Mouse (Mus musculus) lung, postnatal 36 days (tissue): ENCODE results near the gene Sh3bgrl2.

Experiments
- DNase-seq: peaks from one replicate; pipeline ENCODE4 v3.0.0; 2022; ENCODE audit warnings: mixed read lengths

The Sh3bgrl2 gene

GRCm38 (mm10) chr9:83635997-83636396, 87.9 kb downstream of the Sh3bgrl2 start:
- DNase-seq: no peak

DNA sequence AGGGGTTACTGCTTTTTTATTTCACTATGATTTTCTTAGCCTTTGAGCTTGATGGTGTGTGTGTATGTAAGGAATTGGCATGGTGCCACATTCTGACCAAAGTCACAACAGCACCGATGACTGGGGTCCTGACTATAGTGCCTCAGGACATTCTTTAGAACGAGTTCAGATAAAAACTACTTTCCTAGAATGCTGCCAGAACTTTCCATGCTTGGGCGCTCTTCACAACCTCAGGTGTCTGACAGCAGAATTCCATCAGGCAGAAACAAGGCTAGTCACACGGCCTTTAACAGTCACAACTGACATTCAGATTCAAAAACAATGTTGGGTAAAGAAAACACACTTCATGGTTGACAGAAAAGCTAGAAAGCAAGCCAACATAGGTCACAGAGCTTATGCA, 95.0 kb downstream of the Sh3bgrl2 start:
- DNase-seq: no peak

DNA sequence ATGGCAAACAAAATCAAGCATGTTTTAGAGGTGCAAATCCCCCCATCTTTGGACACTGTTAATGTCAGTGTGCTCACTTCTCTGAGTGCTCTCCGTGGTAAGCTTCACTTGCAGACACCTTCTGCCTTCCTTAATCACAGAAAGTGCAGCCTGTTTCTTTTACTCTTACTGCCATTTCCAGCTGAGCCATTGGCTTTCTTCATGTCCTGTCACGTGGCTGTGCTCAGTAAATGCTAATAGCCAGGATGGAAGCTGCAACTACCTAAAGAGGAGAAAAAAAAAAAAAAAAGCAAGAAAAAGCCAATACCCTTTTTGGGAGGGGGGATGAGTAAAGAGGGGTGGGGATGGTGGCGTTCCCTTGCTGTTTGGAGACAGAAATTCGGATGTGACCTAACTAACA, 95.7 kb downstream of the Sh3bgrl2 start:
- DNase-seq: no peak

- no peak for DNase-seq
These were observed 98.1 kb downstream of the Sh3bgrl2 start for GRCm38 (mm10) chr9:83646215-83646614.

DNA sequence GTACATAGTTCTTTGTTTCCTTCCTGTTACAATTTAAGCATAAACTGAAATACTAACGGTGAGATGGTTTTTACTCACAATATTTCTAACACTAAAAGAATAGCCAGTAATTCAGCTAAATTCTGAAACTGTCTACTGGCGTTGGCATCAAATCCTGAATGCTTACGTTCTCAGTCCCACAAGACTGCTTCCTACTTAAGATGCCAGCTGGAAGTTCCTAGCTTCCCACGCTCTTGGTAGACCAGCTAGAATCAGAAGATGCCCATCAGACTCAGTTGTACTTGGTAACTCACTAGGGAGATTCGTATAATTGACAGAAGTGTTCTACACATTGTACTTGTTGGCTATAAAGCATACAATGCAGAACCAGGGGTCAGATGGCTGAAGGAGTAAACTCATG, 98.6 kb downstream of the Sh3bgrl2 start:
- DNase-seq: no peak

GRCm38 (mm10) chr9:83647919-83648705, 100.0 kb downstream of the Sh3bgrl2 start:
- no peak for DNase-seq

DNA sequence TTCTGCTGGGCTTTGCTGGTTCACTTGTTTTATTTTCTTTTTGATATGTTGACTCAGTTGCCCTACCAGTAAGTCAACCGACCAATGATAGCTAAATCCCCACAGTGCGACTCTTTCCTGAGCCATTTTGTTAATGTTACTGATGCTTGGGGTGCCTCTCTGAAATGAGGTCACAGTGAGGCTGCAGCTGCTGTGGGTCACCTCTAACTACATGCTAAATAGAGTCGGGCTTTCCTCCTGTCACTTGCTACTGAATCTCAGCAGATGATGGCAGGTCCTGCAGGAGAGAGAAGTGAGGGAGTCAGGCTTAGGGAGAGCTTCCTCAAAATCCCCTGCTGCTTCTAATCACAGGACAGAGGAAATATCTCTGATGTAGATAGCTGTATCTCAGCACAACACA, 100.6 kb downstream of the Sh3bgrl2 start:
- DNase-seq: no peak

GRCm38 (mm10) chr9:83652015-83652414, 103.9 kb downstream of the Sh3bgrl2 start:
- DNase-seq: no peak

DNA sequence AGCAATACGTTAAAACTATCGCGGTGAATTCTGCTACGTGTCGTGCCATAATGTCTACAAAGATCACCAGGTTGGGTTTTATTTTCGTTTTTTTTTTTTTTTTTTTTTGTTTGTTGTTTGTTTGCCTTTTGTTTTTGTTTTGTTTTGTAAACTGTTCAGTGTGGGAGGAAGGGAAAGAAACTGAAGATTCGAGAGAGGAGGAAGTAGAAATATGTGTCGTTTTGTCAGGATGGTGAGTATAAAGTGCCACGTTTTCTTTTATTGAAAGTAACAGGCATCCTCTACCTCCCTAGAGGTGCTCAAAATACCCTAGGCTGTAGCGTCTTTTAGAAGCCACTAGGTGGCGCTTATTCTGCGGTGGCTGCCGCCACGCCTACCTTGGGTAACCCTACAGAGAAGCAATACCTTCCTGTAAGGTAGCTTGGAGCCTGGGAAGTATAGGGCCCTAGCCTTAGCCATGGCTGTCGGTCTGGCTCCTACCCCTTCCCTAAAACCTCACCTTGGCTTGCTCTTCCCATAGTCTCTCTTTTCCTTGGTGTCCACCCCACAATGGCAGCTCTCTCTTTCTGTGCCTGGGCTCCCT, 104.6 kb downstream of the Sh3bgrl2 start:
- no peak for DNase-seq

DNA sequence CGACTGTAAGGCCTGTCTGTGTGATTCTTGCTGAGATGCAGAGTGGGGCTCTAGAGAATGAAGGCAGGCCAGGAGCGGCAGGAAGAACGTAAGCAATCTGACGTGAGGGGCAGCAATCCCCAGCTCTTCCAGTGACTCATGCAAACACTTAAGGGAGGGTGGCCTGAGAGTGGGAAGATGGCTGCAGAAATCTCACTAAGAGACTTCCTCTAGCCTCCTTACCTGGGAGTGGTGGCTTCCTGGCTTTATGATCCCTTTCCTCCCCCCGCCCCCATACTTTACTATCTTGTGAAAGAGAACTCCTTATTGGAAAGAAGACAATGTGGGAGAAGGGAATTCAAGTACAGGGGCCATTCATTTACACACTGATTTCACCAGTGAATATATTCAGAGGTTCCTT, 106.5 kb downstream of the Sh3bgrl2 start:
- no peak for DNase-seq

GRCm38 (mm10) chr9:83656960-83657651, 109.0 kb downstream of the Sh3bgrl2 start:
- DNase-seq: no peak

DNA sequence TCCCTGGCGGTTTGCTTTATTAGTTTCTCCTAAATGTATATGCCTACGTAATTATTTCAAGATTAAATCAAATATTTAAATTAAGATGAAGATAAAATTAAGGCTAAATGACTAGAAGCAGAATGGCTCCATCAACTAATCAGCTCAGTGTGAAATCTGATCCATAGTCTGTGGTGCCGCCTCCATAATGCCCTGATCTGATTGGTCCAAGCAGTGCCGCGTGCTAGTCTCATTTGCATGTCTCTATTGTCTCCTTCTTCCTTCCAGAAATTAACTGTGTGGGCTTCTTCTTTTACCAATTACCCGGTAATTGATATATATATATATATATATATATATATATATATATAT, 109.5 kb downstream of the Sh3bgrl2 start:
- no peak for DNase-seq

DNA sequence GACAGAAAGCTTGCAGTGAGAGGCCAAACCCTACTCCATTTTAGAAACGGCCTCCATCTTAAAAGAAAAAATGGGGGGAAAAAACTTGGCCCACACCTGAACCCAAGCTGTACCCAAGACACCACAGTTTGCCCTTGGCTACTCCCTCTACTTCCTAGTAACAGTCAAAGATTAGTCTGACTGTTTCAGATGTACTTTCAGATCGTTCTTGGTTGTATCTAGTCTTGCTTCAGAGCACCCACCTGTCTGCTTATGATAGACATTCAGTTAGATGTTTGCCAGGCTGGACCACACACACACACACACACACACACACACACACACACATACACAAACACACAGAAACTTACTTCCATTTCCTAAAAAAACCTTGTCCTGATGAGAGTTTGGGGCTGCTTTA, 111.0 kb downstream of the Sh3bgrl2 start:
- no peak for DNase-seq

- no peak for DNase-seq
These were observed 113.7 kb downstream of the Sh3bgrl2 start for GRCm38 (mm10) chr9:83661811-83662210.

DNA sequence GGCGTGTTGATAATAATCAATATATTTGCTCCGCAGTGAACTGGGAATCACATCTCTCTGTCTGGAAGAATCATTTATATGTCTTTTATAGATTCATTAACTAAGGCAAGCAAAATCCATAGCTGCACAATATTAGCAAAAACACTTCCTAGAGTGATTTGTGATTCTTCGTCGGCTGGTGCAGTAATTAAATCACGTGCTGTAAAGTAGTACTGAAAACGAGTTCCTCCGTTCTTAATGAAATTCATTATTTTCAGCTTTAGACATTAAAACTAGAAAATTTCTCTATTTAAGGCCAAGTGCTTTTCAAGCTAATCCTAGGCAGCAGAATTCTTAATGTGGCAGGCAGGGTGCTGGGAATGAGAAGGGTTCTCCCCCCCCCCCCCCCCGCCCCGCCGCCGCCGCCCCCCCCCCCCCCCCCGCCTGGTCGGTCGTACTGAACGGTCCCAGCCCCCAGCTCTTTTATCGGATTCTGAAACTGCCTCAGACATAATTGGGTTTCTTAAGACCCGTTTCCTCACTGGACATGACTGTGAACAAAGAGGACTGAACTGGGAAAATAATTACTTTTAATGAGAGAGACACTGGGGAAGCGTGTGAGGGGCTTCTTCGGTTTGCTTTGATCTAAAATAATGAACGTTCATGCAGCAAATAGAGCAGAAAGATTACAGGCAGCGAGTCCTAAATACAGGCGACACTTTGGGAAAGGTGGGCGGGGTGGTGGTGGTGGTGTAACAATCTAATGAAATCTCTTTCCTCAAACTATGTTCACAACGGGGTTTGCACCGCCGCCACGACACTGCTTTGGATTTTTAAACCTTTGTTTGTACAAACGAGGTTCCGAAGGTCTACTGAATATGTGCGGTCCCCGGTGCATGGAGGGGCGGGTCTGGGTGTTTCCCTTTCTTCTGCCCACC, 116.1 kb downstream of the Sh3bgrl2 start:
- DNase-seq: no peak

GRCm38 (mm10) chr9:83664951-83665350, 116.8 kb downstream of the Sh3bgrl2 start:
- DNase-seq: no peak

- no peak for DNase-seq
These were observed 118.9 kb downstream of the Sh3bgrl2 start for GRCm38 (mm10) chr9:83667031-83667430.

GRCm38 (mm10) chr9:83679626-83680025, 131.5 kb downstream of the Sh3bgrl2 start:
- no peak for DNase-seq

- DNase-seq: peak; percentile 4
These were observed 133.8 kb downstream of the Sh3bgrl2 start for GRCm38 (mm10) chr9:83681661-83682655.

DNA sequence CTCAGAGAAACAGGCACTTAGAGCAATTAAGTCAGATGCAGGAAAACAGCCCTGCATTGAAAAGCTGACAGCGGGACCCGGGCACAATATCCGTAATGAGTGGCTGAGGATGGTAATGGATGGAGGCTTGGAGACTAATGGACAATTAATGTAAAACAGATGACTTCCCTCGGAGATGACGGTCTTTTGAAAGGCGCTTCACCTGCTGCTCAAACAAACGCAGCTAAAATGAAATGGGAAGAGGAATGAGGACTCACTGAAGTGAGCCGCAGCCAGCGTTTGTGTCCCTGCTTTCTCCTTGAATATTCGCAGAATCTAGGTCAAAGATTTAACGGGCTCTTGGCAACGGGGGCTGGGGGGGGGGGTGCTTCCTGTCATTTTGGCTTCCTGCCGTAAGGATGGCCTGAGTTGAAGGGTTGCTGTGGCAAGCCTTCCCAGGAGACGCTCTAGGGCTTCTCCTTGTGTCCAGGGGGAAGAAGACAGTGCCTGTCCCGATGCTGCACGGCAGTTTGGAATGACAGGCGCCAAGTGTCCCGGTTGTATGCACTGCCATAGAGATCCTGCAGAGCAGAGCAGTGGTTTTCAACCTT, 138.5 kb downstream of the Sh3bgrl2 start:
- DNase-seq: no peak

DNA sequence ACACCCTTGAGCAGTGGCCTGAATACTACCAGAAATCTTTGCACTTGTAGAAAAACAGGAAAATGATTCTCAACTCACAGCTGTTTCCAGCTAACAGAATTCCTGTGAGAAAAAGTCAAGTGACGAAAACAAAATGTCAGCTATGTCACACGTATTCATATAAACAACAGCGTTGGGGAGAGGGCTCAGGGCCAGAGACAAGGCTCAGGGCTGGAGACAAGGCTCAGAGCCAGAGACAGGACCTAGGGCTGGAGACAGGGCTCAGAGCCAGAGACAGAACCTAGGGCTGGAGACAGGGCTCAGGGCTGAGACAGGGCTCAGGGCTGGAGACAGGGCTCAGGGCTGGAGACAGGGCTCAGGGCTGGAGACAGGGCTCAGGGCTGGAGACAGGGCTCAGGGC, 139.8 kb downstream of the Sh3bgrl2 start:
- DNase-seq: no peak
